ENCODE assay signal across 17 mouse cellular contexts in the genomic region with DNA sequence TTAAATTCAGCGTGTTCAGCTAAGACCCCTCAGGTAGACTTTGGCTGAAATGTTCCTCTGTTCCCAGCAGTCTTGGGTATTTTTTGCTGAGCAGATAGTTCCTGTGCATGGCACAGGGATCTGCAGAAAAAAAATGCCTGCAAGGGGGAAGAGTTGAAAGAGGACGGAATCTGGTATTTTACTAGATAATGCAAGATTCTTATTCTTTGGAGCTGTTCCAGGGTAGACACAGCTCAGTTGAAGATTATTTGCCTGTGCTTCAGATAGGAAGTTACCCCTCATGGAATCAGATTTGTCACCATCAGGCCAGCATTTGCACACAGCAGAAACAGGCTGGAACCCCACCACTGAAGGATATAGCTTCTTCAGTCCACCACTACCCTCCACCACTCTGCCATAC. TPM values are rescaled to one million over a fixed set of nuclear protein-coding genes. Genes with fewer than 3 reads are reported as not detected.
DNase-seq lines count a peak whose midpoint lies in the region; ATAC-seq lines count a peak whose summit lies in the region.
"Had no signal": no experiment of that assay in that cellular context is flagged by ENCODE, and none has a peak within 500 bp of the region (broad histone marks: within the 10 kb centered on the region; RNA-seq: fewer than 3 reads in every experiment).

No protein-coding gene starts in this region.

- no peak overlapping the region for H3K9ac ChIP-seq in forebrain, embryonic 13.5 days
- no peak overlapping the region for H3K9ac ChIP-seq in kidney, embryonic 14.5 days (ENCODE audit: low read depth, low read length)
- H3K9ac ChIP-seq in midbrain, embryonic 16.5 days (ENCODE audit: low read depth, low read length): no peak overlapping the region
- no peak overlapping the region for H3K9ac ChIP-seq in neural tube, embryonic 15.5 days (replicated peaks)

- H3K27ac ChIP-seq in forebrain, embryonic 10.5 days: peak overlapping the region; percentile 93
- H3K27ac ChIP-seq in forebrain, embryonic 13.5 days: no peak overlapping the region
- H3K27ac ChIP-seq in kidney, embryonic 14.5 days (ENCODE audit: low read depth, low read length): peak overlapping the region; percentile 77; the same call in 1 of the 2 replicates
- H3K27ac ChIP-seq in midbrain, embryonic 10.5 days (replicated peaks): peak overlapping the region; percentile 95; the same call in 1 of the 2 replicates
- no peak overlapping the region for H3K27ac ChIP-seq in midbrain, embryonic 16.5 days (ENCODE audit: low read length)
- peak overlapping the region; percentile 94; the same call in 1 of the 2 replicates for H3K27ac ChIP-seq in neural tube, embryonic 15.5 days (replicated peaks)

- H3K27me3 ChIP-seq in forebrain, embryonic 10.5 days (ENCODE audit: poor library complexity, severe bottlenecking): no peaks in the 10 kb centered on the region
- H3K27me3 ChIP-seq in forebrain, embryonic 13.5 days: no peaks in the 10 kb centered on the region
- no peaks in the 10 kb centered on the region for H3K27me3 ChIP-seq in kidney, embryonic 14.5 days (ENCODE audit: control insufficient read depth, insufficient read depth, low read length)
- no peaks in the 10 kb centered on the region for H3K27me3 ChIP-seq in midbrain, embryonic 10.5 days (ENCODE audit: low read depth, poor library complexity, severe bottlenecking)
- H3K27me3 ChIP-seq in midbrain, embryonic 16.5 days (ENCODE audit: control insufficient read depth, insufficient read depth, low read depth, low read length): no peaks in the 10 kb centered on the region
- H3K27me3 ChIP-seq in neural tube, embryonic 15.5 days (replicated peaks): no peaks in the 10 kb centered on the region
- H3K27me3 ChIP-seq: forebrain, embryonic 15.5 days had no signal

- no peaks in the 10 kb centered on the region for H3K9me3 ChIP-seq in forebrain, embryonic 10.5 days
- H3K9me3 ChIP-seq in forebrain, embryonic 13.5 days (replicated peaks): no peaks in the 10 kb centered on the region
- H3K9me3 ChIP-seq in kidney, embryonic 14.5 days (ENCODE audit: control insufficient read depth, low read length): peaks cover 2% of the 10 kb centered on the region; the same call in 1 of the 2 replicates
- H3K9me3 ChIP-seq in midbrain, embryonic 10.5 days (replicated peaks): no peaks in the 10 kb centered on the region
- no peaks in the 10 kb centered on the region for H3K9me3 ChIP-seq in midbrain, embryonic 16.5 days (replicated peaks; ENCODE audit: control insufficient read depth, low read length, poor library complexity, severe bottlenecking)
- no peaks in the 10 kb centered on the region for H3K9me3 ChIP-seq in neural tube, embryonic 15.5 days (replicated peaks)
- H3K9me3 ChIP-seq: forebrain, embryonic 15.5 days had no signal

- peaks cover 27% of the 10 kb centered on the region for H3K36me3 ChIP-seq in forebrain, embryonic 10.5 days (replicated peaks)
- H3K36me3 ChIP-seq in forebrain, embryonic 13.5 days (ENCODE audit: poor library complexity, severe bottlenecking): peaks cover 21% of the 10 kb centered on the region
- H3K36me3 ChIP-seq in kidney, embryonic 14.5 days (ENCODE audit: control insufficient read depth, insufficient read depth, low read length): peaks cover 22% of the 10 kb centered on the region
- H3K36me3 ChIP-seq in midbrain, embryonic 10.5 days: peaks cover 26% of the 10 kb centered on the region
- H3K36me3 ChIP-seq in midbrain, embryonic 16.5 days (ENCODE audit: control insufficient read depth, insufficient read depth, low read length): peaks cover 11% of the 10 kb centered on the region
- peaks cover 13% of the 10 kb centered on the region for H3K36me3 ChIP-seq in neural tube, embryonic 15.5 days

- no peak overlapping the region for H3K4me2 ChIP-seq in forebrain, embryonic 13.5 days
- H3K4me2 ChIP-seq in kidney, embryonic 14.5 days (replicated peaks; ENCODE audit: low read depth, low read length): no peak overlapping the region
- H3K4me2 ChIP-seq in midbrain, embryonic 16.5 days (ENCODE audit: low read length): no peak overlapping the region
- no peak overlapping the region for H3K4me2 ChIP-seq in neural tube, embryonic 15.5 days

- DNase-seq in forebrain, embryonic 10.5 days (ENCODE audit: extremely low spot score, low spot score): no peak
- DNase-seq in kidney, postnatal 14 days: no peak
- no peak for DNase-seq in midbrain, embryonic 10.5 days (ENCODE audit: low spot score)
- DNase-seq in T-cell, adult 2 months (ENCODE audit: low spot score): no peak
- DNase-seq: cerebellum, postnatal 36 days; heart, adult 18-20 months; heart, postnatal 36 days; kidney, postnatal 36 days; left cerebral cortex, postnatal 4 days; right cerebral cortex, postnatal 14 days; thymus, adult 18-20 months had no signal

- peaks cover 26% of the 10 kb centered on the region for H3K4me1 ChIP-seq in forebrain, embryonic 10.5 days
- peaks cover 33% of the 10 kb centered on the region for H3K4me1 ChIP-seq in forebrain, embryonic 13.5 days
- peaks cover 9% of the 10 kb centered on the region; the same call in 1 of the 2 replicates for H3K4me1 ChIP-seq in kidney, embryonic 14.5 days (ENCODE audit: control insufficient read depth, insufficient read depth, low read length)
- peaks cover 24% of the 10 kb centered on the region for H3K4me1 ChIP-seq in midbrain, embryonic 10.5 days
- H3K4me1 ChIP-seq in midbrain, embryonic 16.5 days (ENCODE audit: control insufficient read depth, insufficient read depth, low read length): peaks cover 11% of the 10 kb centered on the region
- H3K4me1 ChIP-seq in neural tube, embryonic 15.5 days: peaks cover 31% of the 10 kb centered on the region

- no peak for ATAC-seq in forebrain, embryonic 13.5 days
- no peak for ATAC-seq in kidney, embryonic 14.5 days (ENCODE audit: low FRiP score, low TSS enrichment)
- no peak for ATAC-seq in midbrain, embryonic 16.5 days
- ATAC-seq in neural tube, embryonic 15.5 days (ENCODE audit: low FRiP score): no peak
- ATAC-seq: forebrain, embryonic 15.5 days; lung, postnatal 0 days had no signal

- 96% methylated on average over 2 of the region's 2 CpGs for WGBS in forebrain, embryonic 10.5 days
- 88% methylated on average over 2 of the region's 2 CpGs for WGBS in forebrain, embryonic 13.5 days
- WGBS in kidney, embryonic 14.5 days: 87% methylated on average over 2 of the region's 2 CpGs
- WGBS in midbrain, embryonic 10.5 days: 93% methylated on average over 2 of the region's 2 CpGs
- 95% methylated on average over 2 of the region's 2 CpGs for WGBS in midbrain, embryonic 16.5 days
- WGBS in neural tube, embryonic 15.5 days: 90% methylated on average over 2 of the region's 2 CpGs

- H3K4me3 ChIP-seq in forebrain, embryonic 10.5 days: peak overlapping the region; percentile 91; the same call in 1 of the 2 replicates
- no peak overlapping the region for H3K4me3 ChIP-seq in forebrain, embryonic 13.5 days
- no peak overlapping the region for H3K4me3 ChIP-seq in kidney, embryonic 14.5 days (ENCODE audit: low read length)
- no peak overlapping the region for H3K4me3 ChIP-seq in midbrain, embryonic 10.5 days
- H3K4me3 ChIP-seq in midbrain, embryonic 16.5 days (ENCODE audit: low read depth, low read length): no peak overlapping the region
- H3K4me3 ChIP-seq in neural tube, embryonic 15.5 days (replicated peaks): no peak overlapping the region

RNA-seq across cellular contexts. Expression of a gene that starts 1.3 kb away (rescaled TPM):
- polyA plus RNA-seq in forebrain, embryonic 10.5 days (2016; fragmentation: Nextera tagmentation; extraction: Ambion mirVana): 82.8 and 84.4 TPM in 2 replicates
- polyA plus RNA-seq in forebrain, embryonic 13.5 days (2015; fragmentation: Nextera tagmentation; extraction: Ambion mirVana): 91.2 and 96.8 TPM in 2 replicates
- 34.2 and 53.4 TPM in 2 replicates for polyA plus RNA-seq in kidney, embryonic 14.5 days (2014; fragmentation: Nextera tagmentation; extraction: Ambion mirVana)
- 89.2 and 94.6 TPM in 2 replicates for polyA plus RNA-seq in midbrain, embryonic 10.5 days (2016; fragmentation: Nextera tagmentation; extraction: Ambion mirVana)
- 63.0 and 66.7 TPM in 2 replicates for polyA plus RNA-seq in midbrain, embryonic 16.5 days (2015; fragmentation: Nextera tagmentation; extraction: Ambion mirVana)
- polyA plus RNA-seq in neural tube, embryonic 15.5 days (2015; fragmentation: Nextera tagmentation; extraction: Ambion mirVana): 65.9 and 67.7 TPM in 2 replicates

RNA-seq across cellular contexts. Expression of a gene that starts 9.4 kb away (rescaled TPM):
- 53.0 and 53.3 TPM in 2 replicates for polyA plus RNA-seq in forebrain, embryonic 10.5 days (2016; fragmentation: Nextera tagmentation; extraction: Ambion mirVana)
- 43.4 and 48.2 TPM in 2 replicates for polyA plus RNA-seq in forebrain, embryonic 13.5 days (2015; fragmentation: Nextera tagmentation; extraction: Ambion mirVana)
- polyA plus RNA-seq in kidney, embryonic 14.5 days (2014; fragmentation: Nextera tagmentation; extraction: Ambion mirVana): 49.2 and 56.4 TPM in 2 replicates
- polyA plus RNA-seq in midbrain, embryonic 10.5 days (2016; fragmentation: Nextera tagmentation; extraction: Ambion mirVana): 52.5 and 56.0 TPM in 2 replicates
- 31.5 and 32.8 TPM in 2 replicates for polyA plus RNA-seq in midbrain, embryonic 16.5 days (2015; fragmentation: Nextera tagmentation; extraction: Ambion mirVana)
- polyA plus RNA-seq in neural tube, embryonic 15.5 days (2015; fragmentation: Nextera tagmentation; extraction: Ambion mirVana): 28.6 and 31.2 TPM in 2 replicates

RNA-seq across cellular contexts. Expression of a gene that starts 10.3 kb away (rescaled TPM):
- polyA plus RNA-seq in forebrain, embryonic 10.5 days (2016; fragmentation: Nextera tagmentation; extraction: Ambion mirVana): 50.9 and 53.9 TPM in 2 replicates
- 56.9 and 57.1 TPM in 2 replicates for polyA plus RNA-seq in forebrain, embryonic 13.5 days (2015; fragmentation: Nextera tagmentation; extraction: Ambion mirVana)
- 115 and 163 TPM in 2 replicates for polyA plus RNA-seq in kidney, embryonic 14.5 days (2014; fragmentation: Nextera tagmentation; extraction: Ambion mirVana)
- 38.4 and 59.9 TPM in 2 replicates for polyA plus RNA-seq in midbrain, embryonic 10.5 days (2016; fragmentation: Nextera tagmentation; extraction: Ambion mirVana)
- polyA plus RNA-seq in midbrain, embryonic 16.5 days (2015; fragmentation: Nextera tagmentation; extraction: Ambion mirVana): 16.2 and 18.0 TPM in 2 replicates
- polyA plus RNA-seq in neural tube, embryonic 15.5 days (2015; fragmentation: Nextera tagmentation; extraction: Ambion mirVana): 48.3 and 73.6 TPM in 2 replicates

RNA-seq across cellular contexts. Expression of a gene that starts 41.6 kb away (rescaled TPM):
- polyA plus RNA-seq in forebrain, embryonic 10.5 days (2016; fragmentation: Nextera tagmentation; extraction: Ambion mirVana): 0.26 and 0.36 TPM in 2 replicates
- polyA plus RNA-seq in forebrain, embryonic 13.5 days (2015; fragmentation: Nextera tagmentation; extraction: Ambion mirVana): 10.1 and 12.2 TPM in 2 replicates
- 0.08 and 0.26 TPM in 2 replicates for polyA plus RNA-seq in kidney, embryonic 14.5 days (2014; fragmentation: Nextera tagmentation; extraction: Ambion mirVana)
- polyA plus RNA-seq in midbrain, embryonic 10.5 days (2016; fragmentation: Nextera tagmentation; extraction: Ambion mirVana): 0.42 and 0.66 TPM in 2 replicates
- polyA plus RNA-seq in midbrain, embryonic 16.5 days (2015; fragmentation: Nextera tagmentation; extraction: Ambion mirVana): 39.5 and 43.0 TPM in 2 replicates
- polyA plus RNA-seq in neural tube, embryonic 15.5 days (2015; fragmentation: Nextera tagmentation; extraction: Ambion mirVana): 24.1 and 32.9 TPM in 2 replicates

Comparison
In these comparisons a context has a peak if more than half of its experiments do, and no peak if none do; other contexts are left out.
1. H3K27ac ChIP-seq: peak in forebrain, embryonic 10.5 days (single experiment), kidney, embryonic 14.5 days (single experiment), midbrain, embryonic 10.5 days (single experiment) and neural tube, embryonic 15.5 days (single experiment); none in forebrain, embryonic 13.5 days (single experiment) and midbrain, embryonic 16.5 days (single experiment).